8 mouse cellular contexts compared by ENCODE assay signal in genomic region chr17:31856519-31857160, GRCm38 (mm10). TPM values are rescaled to one million over a fixed set of nuclear protein-coding genes. Genes with fewer than 3 reads are reported as not detected.
DNase-seq lines count a peak whose midpoint lies in the region; ATAC-seq and TF ChIP-seq lines count a peak whose summit lies in the region.

No protein-coding gene starts in this region.

- H3K36me3 ChIP-seq in ES-Bruce4 (ENCODE audit: control insufficient read depth, insufficient read depth, low read length, poor library complexity, severe bottlenecking) = peaks cover 7% of the 10 kb centered on the region; the same call in 1 of the 2 replicates
- no peaks in the 10 kb centered on the region; the same call in 1 of the 2 replicates for H3K36me3 ChIP-seq in forebrain, embryonic 12.5 days (replicated peaks)
- 0 out of 2 replicates have a peak, but pooled peaks cover under 1% of the 10 kb centered on the region for H3K36me3 ChIP-seq in heart, embryonic 15.5 days
- H3K36me3 ChIP-seq in liver, embryonic 15.5 days (replicated peaks) = no peaks in the 10 kb centered on the region
- H3K36me3 ChIP-seq in neural tube, embryonic 12.5 days = no peaks in the 10 kb centered on the region
- H3K36me3 ChIP-seq in testis, adult 2 months (ENCODE audit: control insufficient read depth, insufficient read depth, low read length) = no peaks in the 10 kb centered on the region

- H3K4me1 ChIP-seq in ES-Bruce4 (ENCODE audit: control insufficient read depth, insufficient read depth, low read length) = peaks cover 5% of the 10 kb centered on the region
- peaks cover 37% of the 10 kb centered on the region for H3K4me1 ChIP-seq in forebrain, embryonic 12.5 days
- peaks cover 46% of the 10 kb centered on the region for H3K4me1 ChIP-seq in heart, embryonic 15.5 days (replicated peaks)
- H3K4me1 ChIP-seq in liver, embryonic 15.5 days (replicated peaks) = peaks cover 45% of the 10 kb centered on the region
- H3K4me1 ChIP-seq in neural tube, embryonic 12.5 days = peaks cover 29% of the 10 kb centered on the region
- peaks cover 22% of the 10 kb centered on the region for H3K4me1 ChIP-seq in testis, adult 2 months (ENCODE audit: control insufficient read depth, insufficient read depth, low read length)

- no peaks in the 10 kb centered on the region for H3K27me3 ChIP-seq in ES-Bruce4 (ENCODE audit: control insufficient read depth, insufficient read depth, low read length, poor library complexity, severe bottlenecking)
- no peaks in the 10 kb centered on the region for H3K27me3 ChIP-seq in forebrain, embryonic 12.5 days
- no peaks in the 10 kb centered on the region for H3K27me3 ChIP-seq in heart, embryonic 15.5 days
- peaks cover 18% of the 10 kb centered on the region for H3K27me3 ChIP-seq in liver, embryonic 15.5 days
- H3K27me3 ChIP-seq in neural tube, embryonic 12.5 days (replicated peaks) = no peaks in the 10 kb centered on the region
- H3K27me3 ChIP-seq in testis, adult 2 months (ENCODE audit: control insufficient read depth, insufficient read depth, low read length) = no peaks in the 10 kb centered on the region

- TF ChIP-seq CTCF in ES-Bruce4 (IDR thresholded peaks at IDR 0.05; ENCODE audit: low read depth, low read length) = no peak
- TF ChIP-seq CTCF in testis, adult 2 months (IDR thresholded peaks at IDR 0.05; ENCODE audit: control insufficient read depth, insufficient read depth, insufficient replicate concordance, low read depth, low read length) = no peak

- H3K4me3 ChIP-seq in ES-Bruce4 (ENCODE audit: low read depth, low read length) = no peak overlapping the region
- H3K4me3 ChIP-seq in forebrain, embryonic 12.5 days (replicated peaks) = peak overlapping the region; percentile 92
- H3K4me3 ChIP-seq in heart, embryonic 15.5 days = peak overlapping the region; percentile 96
- peak overlapping the region; percentile 72 for H3K4me3 ChIP-seq in liver, embryonic 15.5 days (replicated peaks)
- H3K4me3 ChIP-seq in neural tube, embryonic 12.5 days = peak overlapping the region; percentile 87; the same call in 1 of the 2 replicates
- H3K4me3 ChIP-seq in testis, adult 2 months (ENCODE audit: control insufficient read depth, low read depth, low read length) = peak overlapping the region; percentile 89

- peak; percentile 4 for DNase-seq in c-Kit-negative CD71-positive TER-119-positive erythroid progenitor cells, embryonic 14.5 days (ENCODE audit: low read depth, low spot score)
- peak; percentile 86 for DNase-seq in kidney, postnatal 10 days

- TF ChIP-seq EP300 in ES-Bruce4 (IDR thresholded peaks at IDR 0.05; ENCODE audit: insufficient read depth, low read depth, low read length) = no peak

- WGBS in forebrain, embryonic 12.5 days = 36% methylated on average over 17 of the region's 17 CpGs
- WGBS in heart, embryonic 15.5 days = 13% methylated on average over 17 of the region's 17 CpGs
- 41% methylated on average over 17 of the region's 17 CpGs for WGBS in liver, embryonic 15.5 days (ENCODE audit: insufficient replicate concordance)
- WGBS in neural tube, embryonic 12.5 days = 34% methylated on average over 17 of the region's 17 CpGs

- ATAC-seq in forebrain, embryonic 12.5 days (ENCODE audit: low FRiP score) = peak; percentile 45
- peak; percentile 86 for ATAC-seq in heart, embryonic 15.5 days (replicated peaks; ENCODE audit: insufficient number of reproducible peaks, insufficient read depth, low FRiP score, low read depth)
- ATAC-seq in liver, embryonic 15.5 days (ENCODE audit: insufficient read depth) = peak; percentile 53
- ATAC-seq in neural tube, embryonic 12.5 days (ENCODE audit: low FRiP score, low read depth) = peak; percentile 63

- no peak overlapping the region for H3K27ac ChIP-seq in ES-Bruce4 (ENCODE audit: insufficient read depth, low read length)
- peak overlapping the region; percentile 71 for H3K27ac ChIP-seq in forebrain, embryonic 12.5 days
- peak overlapping the region; percentile 99 for H3K27ac ChIP-seq in heart, embryonic 15.5 days
- peak overlapping the region; percentile 69 for H3K27ac ChIP-seq in liver, embryonic 15.5 days (replicated peaks)
- peak overlapping the region; percentile 32 for H3K27ac ChIP-seq in neural tube, embryonic 12.5 days
- H3K27ac ChIP-seq in testis, adult 2 months (ENCODE audit: control insufficient read depth, insufficient read depth, low read depth, low read length) = peak overlapping the region; percentile 91

- H3K4me2 ChIP-seq in forebrain, embryonic 12.5 days = peak overlapping the region; percentile 84
- peak overlapping the region; percentile 89 for H3K4me2 ChIP-seq in heart, embryonic 15.5 days
- H3K4me2 ChIP-seq in liver, embryonic 15.5 days = peak overlapping the region; percentile 96
- peak overlapping the region; percentile 82 for H3K4me2 ChIP-seq in neural tube, embryonic 12.5 days (replicated peaks)

- no peak for TF ChIP-seq POLR2A in ES-Bruce4 (IDR thresholded peaks at IDR 0.05; ENCODE audit: insufficient read depth, low read length)
- peak; percentile 40; the same call in 1 of the 2 replicates for TF ChIP-seq POLR2A in testis, adult 2 months (IDR thresholded peaks at IDR 0.05; ENCODE audit: control insufficient read depth, low read depth, low read length)

- peak overlapping the region; percentile 84 for H3K9ac ChIP-seq in ES-Bruce4 (ENCODE audit: low read depth, poor library complexity, severe bottlenecking)
- H3K9ac ChIP-seq in forebrain, embryonic 12.5 days = no peak overlapping the region
- peak overlapping the region; percentile 58 for H3K9ac ChIP-seq in heart, embryonic 15.5 days
- H3K9ac ChIP-seq in liver, embryonic 15.5 days = peak overlapping the region; percentile 42; the same call in 1 of the 2 replicates
- H3K9ac ChIP-seq in neural tube, embryonic 12.5 days = peak overlapping the region; percentile 45; the same call in 1 of the 2 replicates

- H3K9me3 ChIP-seq in ES-Bruce4 (replicated peaks; ENCODE audit: control insufficient read depth, insufficient read depth, low read length, poor library complexity, severe bottlenecking) = no peaks in the 10 kb centered on the region
- H3K9me3 ChIP-seq in forebrain, embryonic 12.5 days = no peaks in the 10 kb centered on the region
- no peaks in the 10 kb centered on the region for H3K9me3 ChIP-seq in heart, embryonic 15.5 days (replicated peaks)
- H3K9me3 ChIP-seq in liver, embryonic 15.5 days (replicated peaks) = no peaks in the 10 kb centered on the region
- H3K9me3 ChIP-seq in neural tube, embryonic 12.5 days = no peaks in the 10 kb centered on the region

RNA-seq across cellular contexts. Expression of gene Sik1, which starts 1.0 kb away (rescaled TPM):
- polyA plus RNA-seq in ES-Bruce4 (2011; ENCODE audit: insufficient read depth, insufficient read length, low read depth, missing spikeins) = 45.1 and 48.4 TPM in 2 replicates
- 15.2 and 16.7 TPM in 2 replicates for polyA plus RNA-seq in forebrain, embryonic 12.5 days (2016; fragmentation: Nextera tagmentation; extraction: Ambion mirVana)
- polyA plus RNA-seq in heart, embryonic 15.5 days (2015; fragmentation: Nextera tagmentation; extraction: Ambion mirVana) = 16.4 and 22.5 TPM in 2 replicates
- polyA plus RNA-seq in liver, embryonic 15.5 days (2015; fragmentation: Nextera tagmentation; extraction: Ambion mirVana) = 5.3 and 6.8 TPM in 2 replicates
- 16.2 and 21.6 TPM in 2 replicates for polyA plus RNA-seq in neural tube, embryonic 12.5 days (2016; fragmentation: Nextera tagmentation; extraction: Ambion mirVana)
- 19.2 and 26.4 TPM in 2 replicates for polyA plus RNA-seq in testis, adult 2 months (2012; rRNA removed)
